Mouse (Mus musculus): ENCODE results near the gene Pnkd.
"Not testable (repeated sequence)": the region's sequence is repeated elsewhere in the genome, so short reads cannot be mapped to it uniquely, and the experiment has no call there.

Gene Pnkd

DNA sequence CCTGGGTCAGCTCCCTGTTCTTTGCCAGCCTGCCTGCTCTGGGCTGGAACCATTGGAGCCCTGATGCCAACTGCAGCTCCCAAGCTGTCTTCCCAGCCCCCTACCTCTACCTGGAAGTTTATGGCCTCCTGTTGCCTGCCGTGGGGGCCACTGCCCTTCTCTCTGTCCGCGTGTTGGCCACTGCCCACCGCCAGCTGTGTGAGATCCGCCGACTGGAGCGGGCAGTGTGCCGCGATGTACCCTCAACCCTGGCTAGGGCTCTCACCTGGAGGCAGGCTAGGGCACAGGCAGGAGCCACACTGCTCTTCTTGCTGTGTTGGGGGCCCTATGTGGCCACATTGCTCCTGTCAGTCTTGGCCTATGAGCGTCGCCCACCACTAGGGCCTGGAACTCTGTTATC lies 5.7 kb upstream of the Pnkd start:
- no peak for DNase-seq (ENCODE audit: low read depth)

DNA sequence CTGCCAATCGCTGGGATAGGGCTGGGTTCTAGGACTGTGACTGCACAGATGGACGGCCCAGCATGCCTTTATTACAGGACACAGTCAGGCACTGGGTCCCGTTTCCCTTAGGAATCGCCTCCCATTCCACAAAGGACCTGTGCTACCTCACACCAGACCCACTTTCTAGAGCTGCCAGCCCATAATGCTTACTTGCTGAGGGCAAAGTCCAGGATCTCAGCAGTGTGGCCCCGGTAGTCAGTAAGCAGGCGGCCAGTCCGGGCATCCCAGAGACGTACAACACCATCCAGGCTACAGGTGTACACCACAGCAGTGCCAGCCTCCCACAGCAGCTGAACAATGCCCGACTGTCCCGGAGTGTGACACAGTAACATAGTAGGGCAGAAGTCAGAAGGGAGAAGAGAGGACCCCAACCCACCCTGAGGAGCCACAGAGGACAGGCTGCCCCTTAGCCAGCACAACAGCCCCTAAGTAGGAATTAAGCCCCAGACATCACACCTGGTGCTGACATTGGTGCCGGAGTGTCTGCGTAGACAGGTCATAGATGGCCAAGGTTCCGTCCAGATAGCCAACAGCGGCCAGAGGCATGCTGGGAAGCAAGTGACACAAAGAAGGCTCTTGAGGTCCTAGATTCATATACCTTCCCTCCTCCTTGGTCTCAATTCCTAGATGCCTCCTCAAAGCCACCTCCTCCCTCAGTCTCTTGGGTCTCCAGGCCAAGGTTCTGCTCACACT lies 4.0 kb upstream of the Pnkd start:
- no peak for DNase-seq (ENCODE audit: low read depth)

DNA sequence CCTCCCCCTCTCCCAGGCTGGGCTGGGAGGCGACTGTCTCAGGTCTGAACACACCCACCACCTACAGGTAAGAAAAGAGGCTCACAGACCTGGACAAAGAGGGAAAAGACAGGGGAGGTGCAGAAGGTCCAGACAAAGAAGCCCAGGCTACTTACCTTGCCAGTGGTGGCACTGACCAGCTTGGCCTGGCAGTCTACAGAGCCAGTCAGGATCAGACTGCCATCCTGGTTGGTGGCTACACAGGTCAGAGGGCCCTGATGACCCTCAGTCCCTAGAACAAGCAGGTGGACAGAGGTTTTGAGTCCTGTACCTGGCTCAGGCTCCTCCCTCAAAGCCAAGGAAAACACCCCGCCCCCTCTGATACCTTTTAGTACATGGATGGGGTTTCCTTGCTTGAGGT lies 3.4 kb upstream of the Pnkd start:
- no peak for DNase-seq (ENCODE audit: low read depth)

DNA sequence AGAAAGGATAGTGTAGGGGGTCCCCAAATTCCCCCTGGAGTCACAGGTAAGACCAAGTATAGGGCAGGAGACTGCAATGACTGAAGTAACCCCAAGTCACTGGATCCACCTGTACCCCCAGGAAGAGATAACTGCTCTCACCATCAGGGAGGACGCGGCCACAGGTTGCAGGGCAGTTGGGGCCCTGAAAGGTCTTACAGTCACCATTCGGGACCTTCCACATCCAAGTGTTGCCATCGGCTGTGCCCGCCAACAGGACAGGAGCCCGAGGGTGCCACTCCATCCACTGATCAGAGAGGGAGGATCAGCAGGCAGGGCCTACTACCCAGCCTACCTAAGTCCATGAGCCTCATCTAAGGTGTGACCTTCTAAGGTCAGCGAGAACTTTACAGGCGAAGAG lies 2.8 kb upstream of the Pnkd start:
- no peak for DNase-seq (ENCODE audit: low read depth)

DNA sequence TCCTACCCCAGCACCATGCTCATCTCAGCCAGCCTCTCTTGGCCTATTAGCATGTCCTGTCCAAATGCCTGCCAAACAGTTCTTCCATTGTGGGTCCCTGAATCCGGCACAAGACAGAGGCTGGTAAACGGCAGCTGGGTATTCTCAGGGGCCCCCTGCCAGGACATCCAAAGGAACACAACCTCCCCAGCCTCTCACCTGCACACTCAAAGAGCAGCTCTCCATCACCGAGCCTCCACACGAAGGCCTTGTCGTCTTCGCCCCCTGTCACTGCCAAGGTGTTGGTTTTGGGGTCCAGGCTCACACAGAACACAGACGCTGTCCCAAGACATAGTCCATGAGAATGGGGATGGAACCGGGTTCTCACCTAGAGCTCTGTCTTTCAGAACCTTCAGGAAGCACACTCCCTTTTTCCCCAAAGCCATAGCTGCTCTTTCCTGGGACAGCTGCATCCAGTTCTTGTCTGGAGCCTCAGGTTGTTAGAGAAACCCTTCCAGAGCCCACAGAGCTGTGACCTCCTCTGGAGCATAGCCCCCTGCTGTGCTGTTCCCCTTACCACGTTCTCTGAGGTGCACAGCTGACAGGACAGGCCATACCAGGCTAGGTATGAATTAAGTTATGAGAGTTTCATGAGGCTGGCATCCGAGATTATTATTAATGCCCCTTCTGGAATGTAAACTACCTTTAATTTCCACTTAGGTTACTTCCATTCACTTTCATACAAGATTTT lies 1.7 kb upstream of the Pnkd start:
- no peak for DNase-seq (ENCODE audit: low read depth)

DNA sequence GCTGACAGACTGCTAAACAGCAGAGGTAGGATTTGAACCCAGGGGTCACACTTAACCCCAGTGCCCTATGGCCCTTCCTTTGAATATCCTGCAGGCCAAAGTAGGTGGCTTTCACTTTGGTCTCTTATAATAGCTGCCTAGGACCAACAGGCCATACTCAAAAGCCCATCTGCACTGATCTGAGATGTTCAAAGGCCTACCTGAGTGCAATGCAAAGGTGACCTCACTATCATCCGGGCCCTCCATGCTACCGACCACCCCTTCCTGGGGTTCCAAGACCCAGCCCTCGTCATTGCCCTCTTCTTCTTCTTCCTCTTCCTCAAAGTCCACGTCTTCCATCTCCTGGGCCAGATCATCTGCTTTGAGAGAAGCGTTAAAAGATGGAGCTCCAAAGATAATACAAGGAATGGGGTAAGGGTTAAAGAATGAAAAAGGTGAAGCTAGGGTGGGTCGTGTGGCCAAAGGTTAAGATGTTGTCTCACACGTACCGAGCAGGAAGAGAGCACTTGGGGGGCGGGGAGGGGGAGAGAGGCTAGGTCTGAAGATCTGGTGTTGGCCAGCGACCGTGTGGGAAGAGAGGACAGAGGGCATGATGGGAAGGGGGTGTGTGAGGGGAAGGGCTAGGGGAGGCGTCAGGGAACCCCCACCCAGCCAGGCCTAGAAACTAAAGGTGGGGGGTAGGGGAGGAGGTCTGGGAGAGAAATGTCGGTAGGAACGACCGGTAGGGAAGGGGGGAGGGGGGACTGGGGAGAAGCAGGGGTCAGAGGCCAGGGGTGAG lies 855 bp upstream of the Pnkd start:
- DNase-seq (ENCODE audit: low read depth) = no peak

DNA sequence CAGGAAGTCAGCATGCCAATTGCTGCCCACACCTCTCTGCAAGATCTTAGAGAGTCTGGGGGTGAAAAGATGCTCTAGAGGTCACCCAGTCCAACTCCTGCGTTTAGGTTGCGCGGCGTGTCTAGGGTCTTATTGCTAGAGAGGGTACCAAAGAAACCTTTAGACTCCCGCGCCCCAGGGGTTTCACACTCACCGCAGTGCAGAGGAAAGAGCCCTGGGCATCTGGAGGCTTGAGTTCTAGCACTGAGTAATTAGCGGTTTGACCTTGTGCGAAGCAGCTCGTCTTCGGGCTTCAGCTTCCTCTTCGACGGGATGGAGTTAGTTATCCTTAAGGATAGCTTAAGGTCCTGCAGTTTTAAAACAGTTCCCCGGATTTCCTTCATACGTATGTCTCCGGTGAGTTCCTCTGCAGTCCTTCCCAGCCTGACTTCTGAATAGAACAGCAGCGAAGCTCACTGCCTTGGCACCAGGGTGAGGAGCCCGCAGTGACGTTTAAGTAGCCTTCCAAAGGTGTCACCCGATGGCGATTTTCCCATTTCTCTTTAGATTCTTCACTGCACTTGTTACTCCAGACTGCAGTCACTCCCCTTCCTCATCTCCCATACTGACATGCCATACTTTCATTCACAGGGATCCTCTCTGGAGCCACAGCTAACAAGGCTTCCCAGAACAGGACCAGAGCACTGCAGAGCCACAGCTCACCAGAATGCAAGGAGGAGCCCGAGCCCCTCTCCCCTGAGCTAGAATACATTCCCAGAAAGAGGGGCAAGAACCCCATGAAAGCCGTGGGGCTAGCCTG lies 681 bp downstream of the Pnkd start:
- DNase-seq (ENCODE audit: low read depth) = no peak

DNA sequence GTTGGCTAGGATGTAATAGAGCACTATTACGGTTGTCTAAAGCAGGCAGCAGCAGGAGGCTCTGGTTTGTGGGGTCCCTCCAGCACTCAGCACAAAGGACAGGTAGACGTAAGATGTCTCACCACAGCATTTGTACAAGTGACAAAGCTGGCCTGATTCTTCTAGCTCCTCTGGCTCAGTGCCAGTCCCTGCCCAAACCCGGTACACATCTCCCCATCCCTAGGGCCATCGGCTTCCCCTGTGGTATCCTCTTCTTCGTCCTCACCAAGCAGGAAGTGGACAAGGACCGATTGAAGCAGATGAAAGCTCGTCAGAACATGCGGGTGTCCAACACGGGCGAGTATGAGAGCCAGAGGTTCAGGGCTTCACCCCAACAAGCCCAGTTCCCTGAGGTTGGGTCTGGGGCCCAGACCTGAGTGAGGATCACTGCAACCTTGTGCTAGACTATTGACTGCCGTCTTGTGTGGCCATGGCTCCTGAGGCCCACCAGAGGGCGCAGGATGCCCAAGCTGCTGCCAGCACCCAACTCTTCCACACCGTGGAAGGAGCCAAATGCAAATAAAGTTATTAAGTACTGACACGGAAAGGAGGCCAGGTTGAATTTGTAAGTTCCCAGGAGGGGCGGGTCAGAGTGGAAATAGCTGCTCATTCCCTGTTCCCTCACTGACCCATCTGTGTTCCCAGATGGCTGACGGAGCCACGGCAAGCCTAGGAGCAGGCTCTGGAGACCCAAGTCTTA lies 2.3 kb downstream of the Pnkd start:
- not testable (repeated sequence) for DNase-seq (ENCODE audit: low read depth)

DNA sequence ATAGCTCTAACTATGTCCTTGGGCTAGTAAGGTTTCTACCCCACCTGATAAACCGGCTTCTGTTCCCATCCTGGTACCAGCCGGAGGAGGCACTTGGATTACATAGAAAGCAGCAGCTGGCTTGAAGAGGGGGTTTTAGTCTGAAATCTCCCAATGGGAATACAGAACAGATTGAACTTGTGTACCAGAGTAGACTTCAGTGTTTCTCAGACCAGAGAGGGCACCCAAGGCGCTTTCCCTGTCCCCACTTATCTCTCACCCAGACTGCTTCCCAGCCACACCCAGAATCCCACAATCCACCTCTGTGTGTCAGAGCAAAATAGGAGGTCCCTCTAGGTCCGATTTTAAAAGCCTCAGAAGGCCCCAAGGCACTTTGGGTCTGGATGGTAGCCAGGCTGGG lies 3.6 kb downstream of the Pnkd start:
- DNase-seq (ENCODE audit: low read depth) = no peak

DNA sequence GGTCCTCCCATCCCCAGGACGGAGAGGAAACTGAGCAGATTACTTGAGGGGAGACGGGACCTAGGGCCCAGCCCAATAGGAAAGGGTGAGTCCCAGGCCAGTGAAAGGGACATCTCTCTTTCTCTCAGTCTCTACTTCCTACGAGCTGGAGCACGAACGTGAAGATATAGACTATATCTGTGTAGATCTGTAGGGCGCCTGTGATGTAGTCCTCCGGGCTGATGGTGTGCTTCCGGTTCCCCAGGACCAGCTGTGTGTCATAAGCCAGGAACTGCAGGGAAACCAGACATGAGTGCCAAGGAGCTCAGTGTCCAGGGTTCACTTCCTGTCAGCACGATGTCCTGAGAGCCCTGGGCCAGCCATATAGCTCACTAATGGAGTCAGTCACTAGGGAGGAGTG lies 4.5 kb downstream of the Pnkd start:
- DNase-seq (ENCODE audit: low read depth) = no peak

DNA sequence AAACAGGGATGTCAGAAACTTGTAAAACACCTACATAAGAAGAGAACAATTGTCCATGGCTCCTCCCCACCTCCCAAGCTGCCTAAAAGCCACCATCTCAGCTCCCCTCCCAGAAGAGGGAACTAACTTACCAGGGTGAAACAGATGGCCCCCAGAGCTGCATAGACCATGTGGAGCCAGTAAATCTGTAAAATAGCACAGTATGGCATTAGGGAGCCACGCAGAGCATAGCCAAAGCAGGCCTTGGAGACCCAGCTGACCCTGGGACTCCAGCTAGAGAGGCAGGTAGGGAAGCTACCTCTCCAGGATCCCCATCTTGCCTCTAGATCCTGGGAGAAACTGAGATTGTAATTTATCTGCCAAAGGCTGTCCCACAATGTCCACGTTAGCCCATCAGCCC lies 5.0 kb downstream of the Pnkd start:
- DNase-seq (ENCODE audit: low read depth) = no peak

DNA sequence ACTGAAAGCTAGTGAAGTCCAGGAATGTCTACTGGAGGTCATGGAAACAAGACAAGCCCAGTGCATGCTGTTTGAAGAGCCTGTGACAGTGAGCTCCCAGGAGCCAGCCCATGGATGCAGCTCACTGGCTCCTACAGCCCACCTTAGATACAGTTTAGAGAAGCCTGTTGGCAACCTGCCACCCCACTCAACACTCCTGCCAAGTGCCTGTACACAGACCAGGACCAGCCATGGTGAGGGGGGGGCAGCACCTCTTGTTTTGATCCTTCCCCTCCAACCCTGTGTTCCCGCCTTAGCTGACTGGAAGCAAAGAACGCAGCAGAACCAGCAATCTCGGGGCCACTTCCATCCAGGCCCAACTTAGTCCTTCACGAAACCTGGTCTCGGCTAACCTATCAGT lies 5.4 kb downstream of the Pnkd start:
- no peak for DNase-seq (ENCODE audit: low read depth)

DNA sequence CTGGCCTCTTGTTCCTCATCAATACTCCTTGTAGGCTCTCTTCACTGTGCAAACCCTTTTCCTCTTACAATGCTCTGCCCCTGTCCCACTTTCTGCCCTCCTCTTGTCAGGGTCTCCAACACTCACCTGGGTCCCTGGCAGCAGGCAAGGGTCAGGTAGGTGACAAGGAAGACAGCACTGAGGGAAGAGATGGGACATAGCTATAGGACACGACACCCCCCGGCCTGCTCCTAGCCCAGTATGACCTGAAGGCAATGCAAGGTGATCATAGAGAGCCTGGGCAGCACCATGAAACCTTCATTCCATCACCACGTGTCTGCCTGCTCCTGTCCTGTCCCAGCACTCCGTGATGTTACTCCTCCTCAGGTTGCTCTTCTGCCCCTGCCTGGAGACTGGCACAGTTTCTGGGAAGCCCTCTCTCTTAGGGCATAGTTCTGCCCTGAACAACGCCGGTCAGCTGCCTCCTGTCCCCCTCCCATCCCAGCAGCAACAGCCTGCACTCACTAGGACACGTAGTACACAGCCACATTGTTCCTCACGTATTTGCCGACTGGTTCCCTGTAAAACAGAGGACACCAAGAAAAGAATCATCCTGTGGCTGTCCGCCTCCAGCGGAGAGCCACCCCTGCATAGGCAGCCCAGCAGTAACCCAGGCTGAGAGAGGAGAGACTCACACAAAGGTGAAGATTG lies 7.7 kb downstream of the Pnkd start:
- DNase-seq (ENCODE audit: low read depth) = no peak

DNA sequence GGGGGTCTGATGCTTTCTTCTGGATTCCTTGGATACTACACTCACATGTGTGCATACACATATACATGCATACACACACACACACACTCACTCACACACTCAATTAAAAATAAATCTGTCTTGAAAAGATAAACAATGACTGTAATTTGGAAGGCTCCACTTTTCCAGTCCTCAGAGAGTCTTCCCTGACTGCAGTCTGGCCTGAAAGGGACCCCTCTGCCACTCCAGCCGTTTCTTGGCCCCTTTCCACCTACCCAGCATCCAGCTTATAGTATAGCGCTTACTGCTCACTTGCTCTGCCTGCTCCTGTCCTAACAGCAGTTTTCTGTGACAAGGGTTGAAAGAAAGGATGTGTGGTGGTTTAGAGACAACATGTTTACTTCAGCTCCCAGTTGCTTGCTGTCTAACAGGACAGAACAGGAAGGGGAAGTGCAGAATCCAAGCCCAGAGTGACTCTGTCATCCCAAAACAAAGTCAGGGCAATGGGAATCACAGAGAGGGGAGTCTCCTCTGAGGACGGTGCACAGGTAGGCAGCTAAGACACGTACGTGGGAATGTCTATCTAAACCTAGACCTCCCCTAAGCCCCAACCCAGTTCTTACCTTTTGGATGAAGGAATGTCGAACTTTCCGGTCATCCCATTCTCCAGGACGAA lies 8.7 kb downstream of the Pnkd start:
- DNase-seq (ENCODE audit: low read depth) = no peak

DNA sequence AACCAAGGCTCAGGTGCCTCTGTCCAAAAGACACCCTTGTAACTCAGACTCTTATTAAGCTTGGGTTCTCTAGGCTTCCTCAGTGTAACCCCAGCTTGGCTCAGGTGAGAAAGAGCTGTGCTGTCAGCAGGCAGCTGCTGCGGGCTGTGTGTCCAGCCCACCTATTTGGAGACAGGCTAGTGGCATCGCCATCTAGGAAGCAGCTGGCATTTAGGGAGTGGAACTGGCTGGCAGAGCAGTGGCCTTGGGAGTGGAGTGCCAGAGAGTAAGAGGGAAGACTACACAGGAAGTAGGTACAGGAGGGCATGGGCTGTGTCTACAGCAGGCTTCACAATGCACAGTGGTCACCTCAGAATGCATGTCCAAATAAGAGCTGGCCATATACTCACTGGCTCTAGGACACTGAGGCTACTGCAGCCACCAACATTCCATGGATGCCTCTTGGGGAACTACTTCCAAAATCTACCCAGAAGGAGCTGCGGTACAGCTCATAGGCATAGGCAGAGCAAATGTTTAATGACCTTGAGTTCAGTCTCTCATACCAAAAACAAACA lies 9.4 kb downstream of the Pnkd start:
- no peak for DNase-seq (ENCODE audit: low read depth)

DNA sequence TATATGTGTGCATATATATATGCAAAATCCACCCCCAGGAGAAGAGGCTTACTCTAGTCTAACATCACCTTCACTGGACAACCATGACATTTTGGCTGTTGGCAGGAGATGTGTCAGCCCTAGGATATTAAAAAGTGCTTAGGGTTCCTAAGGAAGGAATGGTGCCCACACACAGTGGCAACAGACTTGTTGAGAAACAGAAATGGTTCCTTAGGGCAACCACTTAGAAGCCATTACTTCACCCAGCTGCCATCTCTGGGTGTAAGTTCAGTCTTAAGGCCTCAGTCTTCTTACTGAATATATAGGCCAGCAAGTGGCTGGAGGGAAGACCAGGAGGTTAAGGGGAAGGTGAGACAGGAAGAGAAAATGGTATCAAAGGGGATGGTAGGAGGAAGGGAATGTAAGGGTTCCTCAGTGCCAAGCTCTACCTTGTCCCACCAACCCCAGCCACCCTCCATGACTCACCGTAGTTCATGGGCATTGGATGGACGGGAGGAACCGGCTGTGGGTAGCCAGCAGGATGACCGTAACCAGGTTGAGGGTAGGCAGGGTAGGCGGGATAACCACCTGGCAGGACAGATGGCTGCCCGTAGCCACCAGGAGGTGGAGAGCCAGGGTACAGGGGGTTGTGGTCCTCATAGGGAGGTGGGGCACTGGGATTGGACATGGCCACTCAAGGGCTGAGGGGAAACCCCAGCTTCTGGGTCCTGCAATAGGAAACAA lies 10.2 kb downstream of the Pnkd start:
- DNase-seq (ENCODE audit: low read depth) = no peak

DNA sequence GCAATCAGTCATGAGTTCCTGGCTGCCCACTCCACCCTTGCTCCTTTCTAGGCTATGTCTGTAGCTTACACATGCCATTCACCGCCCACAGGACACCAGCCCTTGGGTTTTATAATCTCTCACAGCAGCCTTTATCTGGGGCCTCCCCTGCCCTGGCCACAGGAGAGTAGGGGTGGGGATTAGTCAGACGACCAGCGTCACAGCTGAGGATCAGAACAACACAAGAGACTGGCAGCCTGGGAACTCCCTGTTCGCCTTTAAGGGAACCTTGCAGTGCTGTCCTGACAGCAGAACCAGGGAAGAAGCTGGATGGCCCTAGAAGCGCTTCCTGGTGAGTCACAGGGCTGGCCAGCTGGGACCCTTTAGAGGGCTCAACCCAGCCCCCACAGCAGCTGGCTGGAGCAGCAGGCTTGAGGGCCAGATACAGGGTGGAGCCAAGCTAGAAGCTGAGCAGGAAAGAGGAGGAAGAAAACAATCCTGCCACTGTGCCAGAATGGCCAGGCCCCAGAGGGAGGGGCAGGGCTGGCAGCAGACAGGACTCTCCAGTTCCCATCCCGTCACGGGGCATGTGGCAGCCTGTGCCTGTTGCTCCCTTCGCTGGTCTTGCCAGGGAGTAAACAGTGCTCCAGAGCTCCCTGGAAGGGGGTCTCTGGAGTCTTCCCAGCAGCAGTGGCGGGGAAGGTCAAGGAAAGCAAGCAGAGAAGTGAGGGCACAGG lies 10.9 kb downstream of the Pnkd start:
- peak; percentile 86 for DNase-seq (ENCODE audit: low read depth)

DNA sequence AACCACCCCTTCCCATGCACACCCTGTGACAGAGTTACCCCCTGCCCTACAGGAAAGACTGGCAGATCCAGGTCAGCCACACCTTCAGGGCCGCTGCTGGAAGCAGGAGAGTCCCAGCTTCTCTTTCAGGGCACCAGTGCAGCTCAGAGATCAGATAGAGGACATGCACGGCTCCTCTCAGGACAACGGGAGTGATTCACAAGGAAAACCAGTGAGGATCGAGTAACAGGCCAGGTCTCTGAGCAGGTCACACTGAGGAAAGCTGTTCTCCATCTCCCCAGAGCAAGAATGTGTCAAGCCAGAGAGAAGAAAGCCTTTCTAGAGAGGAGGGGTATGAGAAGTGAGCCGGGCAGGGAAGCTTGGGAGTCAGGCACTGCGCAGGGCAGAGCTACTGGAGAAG lies 11.7 kb downstream of the Pnkd start:
- DNase-seq (ENCODE audit: low read depth) = no peak

DNA sequence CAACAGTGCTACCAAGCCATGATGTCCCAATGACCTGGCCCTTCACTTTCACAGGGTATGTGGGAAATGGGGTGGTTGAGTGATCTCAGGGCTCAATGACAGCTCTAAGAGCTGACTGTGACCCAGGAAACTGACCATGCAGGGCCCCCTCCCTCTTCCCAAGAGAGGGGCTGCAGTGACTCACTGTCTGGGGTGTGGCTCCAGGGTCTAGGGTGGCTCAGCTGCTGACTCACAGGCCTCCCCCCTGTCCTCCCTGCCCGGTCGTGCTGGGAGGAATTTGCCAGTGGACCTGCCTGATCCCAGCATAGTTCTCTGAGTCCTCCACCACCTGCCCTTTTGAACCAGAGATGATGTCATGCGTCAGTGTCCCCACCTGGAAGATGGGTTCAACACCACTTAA lies 12.5 kb downstream of the Pnkd start:
- no peak for DNase-seq (ENCODE audit: low read depth)
